Mouse (Mus musculus): ENCODE measurements around the gene Rasl10a.

DNA sequence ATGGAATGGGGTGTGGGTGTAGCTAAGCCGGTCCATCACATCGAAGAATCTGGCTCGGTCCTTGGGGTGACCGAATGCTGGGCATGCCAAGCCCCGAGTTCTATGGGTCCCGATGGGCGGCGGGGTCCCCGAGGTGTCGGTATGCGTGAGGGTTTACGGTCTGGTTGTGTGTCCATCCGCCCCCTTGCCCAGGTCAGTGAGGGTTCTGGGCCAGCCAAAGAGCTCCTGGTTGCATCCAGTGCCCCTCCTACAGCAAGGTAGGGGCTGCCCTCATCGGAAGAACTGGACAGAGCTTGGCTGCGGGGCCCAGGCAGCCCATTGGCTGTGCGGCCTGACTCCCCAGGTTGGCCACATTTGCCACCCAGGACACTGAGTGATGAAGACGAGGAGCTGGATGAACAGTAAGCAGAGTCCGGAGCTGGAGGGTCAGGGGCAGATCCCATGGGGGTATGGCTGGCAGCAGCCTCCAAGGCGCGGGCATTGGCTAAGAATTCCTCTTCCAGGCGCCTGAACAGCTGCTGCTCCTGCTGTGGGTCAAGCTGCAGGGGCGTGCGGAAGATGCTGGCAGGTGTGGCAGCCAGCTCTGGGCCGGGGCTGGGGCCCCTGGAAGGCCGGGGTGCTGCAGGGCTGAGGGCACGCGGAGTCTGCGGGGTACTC is 3.0 kb downstream of the Rasl10a start:
- TF ChIP-seq POLR2A (IDR thresholded peaks at IDR 0.05; ENCODE audit: control insufficient read depth, low read depth, low read length) = no peak; the same call in 1 of the 2 replicates
- TF ChIP-seq CTCF (IDR thresholded peaks at IDR 0.05; ENCODE audit: control insufficient read depth, insufficient read depth, insufficient replicate concordance, low read depth, low read length) = no peak
